Mouse (Mus musculus): ENCODE data around the gene Btbd11. TPM values are rescaled to one million over a fixed set of nuclear protein-coding genes. Genes with fewer than 3 reads are reported as not detected.
A peak's percentile ranks its signal among the peaks of the same experiment; 100 is the strongest.

Btbd11 gene
- polyA plus RNA-seq, 1 experiment from 2014 or later = 0.39 TPM

DNA sequence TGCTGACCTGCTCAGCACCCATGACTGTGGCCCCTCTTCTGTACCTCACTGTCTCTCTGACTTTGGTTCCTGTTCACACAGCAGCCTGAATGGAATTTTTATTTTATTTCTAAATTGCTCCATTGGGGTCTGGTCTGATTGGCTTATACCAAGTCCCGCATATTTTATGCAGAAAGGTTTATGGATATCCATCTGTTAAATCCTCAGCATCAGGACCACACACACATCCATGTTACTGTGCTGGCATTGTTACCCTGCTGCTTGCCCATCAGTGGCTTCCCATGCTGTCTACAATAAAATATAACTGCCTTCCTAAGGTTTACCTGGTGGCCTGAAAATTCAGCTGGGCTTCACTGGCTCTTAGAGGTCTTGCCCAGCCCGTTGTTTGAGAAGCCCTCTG lies 106.0 kb downstream of the Btbd11 start:
- H3K9ac ChIP-seq (ENCODE audit: low read depth, low read length) = no peak overlapping the region
- no peaks in the 10 kb centered on the region for H3K27me3 ChIP-seq (replicated peaks; ENCODE audit: control insufficient read depth, insufficient read depth, low read length)
- H3K4me3 ChIP-seq (ENCODE audit: low read depth, low read length) = no peak overlapping the region
- TF ChIP-seq CTCF (IDR thresholded peaks at IDR 0.05; ENCODE audit: low read depth) = no peak
- no peak overlapping the region for H3K27ac ChIP-seq (ENCODE audit: low read depth, low read length)
- no peaks in the 10 kb centered on the region for H3K4me1 ChIP-seq (replicated peaks; ENCODE audit: control insufficient read depth, insufficient read depth, low read length)
- 81% methylated on average over 2 of the region's 2 CpGs for WGBS
- H3K36me3 ChIP-seq (ENCODE audit: control insufficient read depth, insufficient read depth) = no peaks in the 10 kb centered on the region
- no peak overlapping the region for H3K4me2 ChIP-seq (replicated peaks; ENCODE audit: low read depth)
- ATAC-seq = no peak
- H3K9me3 ChIP-seq (ENCODE audit: control insufficient read depth) = no peaks in the 10 kb centered on the region

DNA sequence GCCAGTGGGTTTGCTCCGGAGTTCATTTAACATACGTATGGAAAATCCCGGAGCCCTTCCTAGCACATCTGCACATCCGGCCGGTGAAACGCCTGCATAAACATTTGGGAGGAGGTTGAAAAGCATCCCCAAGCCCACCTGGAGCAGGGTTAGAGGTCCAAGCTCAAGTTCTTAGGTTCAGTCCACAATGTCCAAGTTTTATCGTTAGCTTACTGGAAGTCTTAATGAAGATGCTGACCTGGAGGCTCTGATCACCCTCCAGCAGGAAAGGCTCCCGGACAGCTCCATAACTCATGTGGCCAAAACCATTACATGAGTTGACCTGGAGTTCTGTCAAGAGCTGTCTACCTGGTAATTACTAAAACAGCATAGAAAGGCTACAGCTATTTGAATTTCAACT lies 109.7 kb downstream of the Btbd11 start:
- no peaks in the 10 kb centered on the region for H3K4me1 ChIP-seq (replicated peaks; ENCODE audit: control insufficient read depth, insufficient read depth, low read length)
- no peak overlapping the region for H3K27ac ChIP-seq (ENCODE audit: low read depth, low read length)
- no peak overlapping the region for H3K9ac ChIP-seq (ENCODE audit: low read depth, low read length)
- TF ChIP-seq CTCF (IDR thresholded peaks at IDR 0.05; ENCODE audit: low read depth) = no peak
- no peak overlapping the region for H3K4me3 ChIP-seq (ENCODE audit: low read depth, low read length)
- H3K36me3 ChIP-seq (ENCODE audit: control insufficient read depth, insufficient read depth) = no peaks in the 10 kb centered on the region
- ATAC-seq = no peak
- no peaks in the 10 kb centered on the region for H3K27me3 ChIP-seq (replicated peaks; ENCODE audit: control insufficient read depth, insufficient read depth, low read length)
- H3K4me2 ChIP-seq (replicated peaks; ENCODE audit: low read depth) = no peak overlapping the region
- 72% methylated on average over 8 of the region's 8 CpGs for WGBS
- H3K9me3 ChIP-seq (ENCODE audit: control insufficient read depth) = no peaks in the 10 kb centered on the region

DNA sequence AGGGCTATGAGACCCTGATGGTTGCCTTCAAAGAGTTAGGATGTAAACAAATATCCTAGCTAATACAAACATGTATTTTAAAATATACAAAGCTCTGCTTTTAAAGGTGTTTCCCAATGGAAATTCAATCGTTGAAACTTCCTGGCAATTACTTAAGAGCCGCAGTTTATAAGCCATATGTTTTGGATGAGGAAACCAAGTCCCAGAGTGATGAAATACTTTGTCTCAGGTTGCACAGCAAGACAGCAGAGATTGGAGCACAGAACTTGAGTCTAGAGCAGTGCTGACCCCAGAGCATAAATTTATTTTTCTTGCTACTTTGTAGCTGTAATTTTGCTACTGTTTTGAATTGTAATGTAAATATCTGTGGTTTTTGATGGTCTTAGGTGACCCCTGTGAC lies 110.4 kb downstream of the Btbd11 start:
- Histone ChIP-seq H3K27ac (ENCODE audit: low read depth, low read length) (no peak overlapping the region), H3K4me1 (replicated peaks; ENCODE audit: control insufficient read depth, insufficient read depth, low read length) (no peaks in the 10 kb centered on the region), H3K9me3 (ENCODE audit: control insufficient read depth) (no peaks in the 10 kb centered on the region), H3K27me3 (replicated peaks; ENCODE audit: control insufficient read depth, insufficient read depth, low read length) (no peaks in the 10 kb centered on the region), H3K4me2 (replicated peaks; ENCODE audit: low read depth) (no peak overlapping the region), H3K9ac (ENCODE audit: low read depth, low read length) (no peak overlapping the region), H3K4me3 (ENCODE audit: low read depth, low read length) (no peak overlapping the region), H3K36me3 (ENCODE audit: control insufficient read depth, insufficient read depth) (no peaks in the 10 kb centered on the region)
- no peak for ATAC-seq
- no peak for TF ChIP-seq CTCF (IDR thresholded peaks at IDR 0.05; ENCODE audit: low read depth)
- WGBS = 60% methylated on average over 2 of the region's 2 CpGs

DNA sequence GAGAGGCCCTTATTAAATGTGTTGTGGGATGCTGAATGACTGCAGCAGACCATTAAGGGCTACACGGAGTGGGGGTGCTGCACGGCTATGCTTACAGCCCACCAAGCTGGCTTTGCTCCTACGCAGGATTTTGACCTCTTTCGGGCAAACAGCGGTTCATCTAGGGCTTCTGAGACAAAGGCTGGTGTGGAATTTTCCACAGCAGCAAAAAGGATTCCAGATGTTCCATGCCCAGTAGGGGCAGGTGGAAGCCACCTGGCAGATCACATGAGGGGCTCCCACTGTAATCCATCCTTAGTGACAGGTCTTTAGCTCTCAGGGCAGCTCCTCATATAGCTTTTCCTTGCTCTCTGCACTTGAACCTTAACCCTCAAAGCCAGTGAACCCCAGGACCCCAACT lies 111.3 kb downstream of the Btbd11 start:
- H3K4me1 ChIP-seq (replicated peaks; ENCODE audit: control insufficient read depth, insufficient read depth, low read length) = no peaks in the 10 kb centered on the region
- H3K27me3 ChIP-seq (replicated peaks; ENCODE audit: control insufficient read depth, insufficient read depth, low read length) = no peaks in the 10 kb centered on the region

DNA sequence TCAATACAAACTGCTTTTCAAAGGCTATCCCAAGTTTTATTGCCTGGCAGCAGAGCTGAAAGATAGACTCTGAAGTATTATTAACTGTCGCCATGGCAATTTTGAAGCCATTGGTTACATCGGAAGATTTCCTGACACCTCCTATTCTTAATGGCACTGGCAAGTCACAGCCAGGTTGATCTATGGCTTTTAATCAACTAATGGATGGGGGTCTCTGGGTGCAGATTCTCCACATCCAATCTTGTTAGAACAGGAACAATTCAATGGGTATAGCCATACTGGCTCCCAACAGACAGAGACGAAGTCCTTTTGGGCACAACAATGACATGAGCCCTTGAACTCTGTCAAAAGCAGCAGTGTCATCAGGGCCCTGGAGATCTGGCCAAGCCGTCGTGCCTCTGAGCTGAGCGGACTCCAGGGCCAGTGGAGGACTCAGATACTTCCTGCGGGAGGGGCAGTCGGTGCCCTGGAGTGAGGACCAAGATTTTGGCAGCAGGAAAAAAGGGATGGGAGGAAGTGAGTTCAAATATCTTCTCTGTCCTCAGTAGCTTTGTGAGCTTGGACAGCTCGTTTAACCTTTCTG lies 114.0 kb downstream of the Btbd11 start:
- no peak overlapping the region for H3K4me2 ChIP-seq (replicated peaks; ENCODE audit: low read depth)
- no peaks in the 10 kb centered on the region for H3K27me3 ChIP-seq (replicated peaks; ENCODE audit: control insufficient read depth, insufficient read depth, low read length)
- ATAC-seq = peak; percentile 48; the same call in 1 of the 2 replicates
- TF ChIP-seq CTCF (IDR thresholded peaks at IDR 0.05; ENCODE audit: low read depth) = no peak
- no peak overlapping the region for H3K27ac ChIP-seq (ENCODE audit: low read depth, low read length)
- H3K4me3 ChIP-seq (ENCODE audit: low read depth, low read length) = no peak overlapping the region
- H3K4me1 ChIP-seq (replicated peaks; ENCODE audit: control insufficient read depth, insufficient read depth, low read length) = no peaks in the 10 kb centered on the region
- H3K36me3 ChIP-seq (ENCODE audit: control insufficient read depth, insufficient read depth) = no peaks in the 10 kb centered on the region
- WGBS = 69% methylated on average over 9 of the region's 9 CpGs
- H3K9ac ChIP-seq (ENCODE audit: low read depth, low read length) = no peak overlapping the region
- no peaks in the 10 kb centered on the region for H3K9me3 ChIP-seq (ENCODE audit: control insufficient read depth)

More for the DNA sequence above, 111.3 kb downstream of the Btbd11 start:
- Histone ChIP-seq H3K9ac (ENCODE audit: low read depth, low read length) (no peak overlapping the region), H3K36me3 (ENCODE audit: control insufficient read depth, insufficient read depth) (no peaks in the 10 kb centered on the region), H3K9me3 (ENCODE audit: control insufficient read depth) (no peaks in the 10 kb centered on the region), H3K27ac (ENCODE audit: low read depth, low read length) (no peak overlapping the region), H3K4me3 (ENCODE audit: low read depth, low read length) (no peak overlapping the region), H3K4me2 (replicated peaks; ENCODE audit: low read depth) (no peak overlapping the region)
- 88% methylated on average over 5 of the region's 5 CpGs for WGBS
- no peak for ATAC-seq
- no peak for TF ChIP-seq CTCF (IDR thresholded peaks at IDR 0.05; ENCODE audit: low read depth)

DNA sequence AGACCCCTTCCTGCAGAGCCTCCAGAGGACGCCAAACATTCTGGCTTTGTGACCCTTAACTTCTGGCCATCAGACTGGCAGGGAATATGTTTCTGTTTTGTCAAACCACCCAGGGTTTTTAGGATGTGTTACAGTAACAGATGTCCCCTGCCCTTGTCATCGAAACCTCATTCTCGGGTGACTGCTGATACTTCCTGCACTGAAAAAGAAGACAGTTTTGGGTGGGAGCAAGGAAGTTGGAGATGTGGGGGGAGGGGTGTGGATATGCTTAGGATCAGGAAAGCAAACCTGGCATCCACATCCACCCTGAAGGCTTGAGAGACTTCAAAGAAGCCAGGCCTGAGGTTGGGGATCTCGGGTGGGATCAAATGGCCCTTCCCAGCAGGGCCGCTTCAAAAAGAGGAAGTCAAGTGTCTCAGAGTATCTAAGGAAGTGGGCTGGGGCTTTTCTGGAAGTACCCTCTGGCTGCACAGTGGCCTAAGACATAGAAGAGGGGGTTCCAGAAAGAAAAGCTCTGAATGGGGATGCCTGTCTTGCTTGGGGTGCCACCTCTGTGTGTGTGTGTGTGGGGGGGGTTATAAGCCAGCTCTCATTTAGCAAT lies 115.5 kb downstream of the Btbd11 start:
- no peak overlapping the region for H3K27ac ChIP-seq (ENCODE audit: low read depth, low read length)
- ATAC-seq = no peak
- no peak overlapping the region for H3K4me2 ChIP-seq (replicated peaks; ENCODE audit: low read depth)
- no peak overlapping the region for H3K4me3 ChIP-seq (ENCODE audit: low read depth, low read length)
- H3K9me3 ChIP-seq (ENCODE audit: control insufficient read depth) = no peaks in the 10 kb centered on the region
- H3K36me3 ChIP-seq (ENCODE audit: control insufficient read depth, insufficient read depth) = no peaks in the 10 kb centered on the region
- H3K4me1 ChIP-seq (replicated peaks; ENCODE audit: control insufficient read depth, insufficient read depth, low read length) = no peaks in the 10 kb centered on the region
- no peaks in the 10 kb centered on the region for H3K27me3 ChIP-seq (replicated peaks; ENCODE audit: control insufficient read depth, insufficient read depth, low read length)
- no peak overlapping the region for H3K9ac ChIP-seq (ENCODE audit: low read depth, low read length)
- TF ChIP-seq CTCF (IDR thresholded peaks at IDR 0.05; ENCODE audit: low read depth) = no peak
- 67% methylated on average over 5 of the region's 5 CpGs for WGBS
